Mouse (Mus musculus) liver, embryonic 13.5 days (tissue): ENCODE measurements around the gene Eif3g. TPM values are rescaled to one million over a fixed set of nuclear protein-coding genes. Genes with fewer than 3 reads are reported as not detected.

Experiments used
- microRNA-seq: library from miRNA; unstranded; fragments of <30 nt; microRNA quantifications from one replicate; pipeline ENCODE4, GENCODE M21; 2016
- polyA plus RNA-seq: library from polyadenylated mRNA; unstranded; fragments of >200 nt; fragmentation: Nextera tagmentation; extraction: Ambion mirVana; gene quantifications from 2 replicates; pipeline ENCODE4 v1.2.1, GENCODE M21; 2015

Eif3g gene
- polyA plus RNA-seq, 1 experiment from 2014 or later, result 282 TPM

Small RNAs within 50 kb of the gene (microRNA-seq; reads per million reads assigned to microRNA genes)
- gene Mir7081, result not detected

Other genes starting within 250 kb of the Eif3g start
- gene Pin1, start 246.5 kb downstream of the Eif3g start, polyA plus RNA-seq, result 31.8 and 35.3 TPM in 2 replicates
- 0.12 and 0.18 TPM in 2 replicates for gene Olfm2, start 152.3 kb downstream of the Eif3g start, polyA plus RNA-seq
- 0.01 and 0.06 TPM in 2 replicates for gene Col5a3, start 83.6 kb downstream of the Eif3g start, polyA plus RNA-seq
- not detected in 2 replicates for gene Rdh8, start 80.1 kb downstream of the Eif3g start, polyA plus RNA-seq
- 4.2 and 4.8 TPM in 2 replicates for gene A230050P20Rik, start 30.0 kb downstream of the Eif3g start, polyA plus RNA-seq
- 9.4 and 10.1 TPM in 2 replicates for gene Angptl6, start 18.9 kb downstream of the Eif3g start, polyA plus RNA-seq
- 89.6 and 90.5 TPM in 2 replicates for gene Ppan, start 10.4 kb downstream of the Eif3g start, polyA plus RNA-seq
- 63.3 and 75.0 TPM in 2 replicates for gene Dnmt1, start 61.3 kb upstream of the Eif3g start, polyA plus RNA-seq
- 4.7 and 4.8 TPM in 2 replicates for gene S1pr2, start 78.2 kb upstream of the Eif3g start, polyA plus RNA-seq
- 81.2 and 84.0 TPM in 2 replicates for gene Mrpl4, start 104.1 kb upstream of the Eif3g start, polyA plus RNA-seq
- gene Icam1, start 117.4 kb upstream of the Eif3g start, polyA plus RNA-seq, result 9.6 and 9.7 TPM in 2 replicates
- gene Icam4, start 130.8 kb upstream of the Eif3g start, polyA plus RNA-seq, result 244 and 254 TPM in 2 replicates
- 0.21 and 0.29 TPM in 2 replicates for gene Icam5, start 133.4 kb upstream of the Eif3g start, polyA plus RNA-seq
- gene Zglp1, start 168.5 kb upstream of the Eif3g start, polyA plus RNA-seq, result 0.38 TPM in 1 of 2 replicates, not detected in the other
- gene Gm49373, start 174.5 kb upstream of the Eif3g start, polyA plus RNA-seq, result 0.56 and 0.68 TPM in 2 replicates
- 36.6 and 41.0 TPM in 2 replicates for gene Fdx1l, start 175.0 kb upstream of the Eif3g start, polyA plus RNA-seq
- 1.3 and 1.6 TPM in 2 replicates for gene Gm38431, start 193.4 kb upstream of the Eif3g start, polyA plus RNA-seq
- 18.4 and 27.0 TPM in 2 replicates for gene Raver1, start 193.4 kb upstream of the Eif3g start, polyA plus RNA-seq
- gene Tyk2, start 232.6 kb upstream of the Eif3g start, polyA plus RNA-seq, result 6.2 and 7.2 TPM in 2 replicates